11 mouse cellular contexts compared by ENCODE assay signal in genomic region chr9:72969874-72970273, GRCm38 (mm10). TPM values are rescaled to one million over a fixed set of nuclear protein-coding genes. Genes with fewer than 3 reads are reported as not detected.
A peak's percentile ranks its signal among the peaks of the same experiment; 100 is the strongest.
DNase-seq lines count a peak whose midpoint lies in the region; ATAC-seq and TF ChIP-seq lines count a peak whose summit lies in the region.
"Had no signal": no experiment of that assay in that cellular context is flagged by ENCODE, and none has a peak within 500 bp of the region (broad histone marks: within the 10 kb centered on the region; RNA-seq: fewer than 3 reads in every experiment).

No protein-coding gene starts in this region.

- no peaks in the 10 kb centered on the region for H3K27me3 ChIP-seq in kidney, embryonic 14.5 days (ENCODE audit: control insufficient read depth, insufficient read depth, low read length)
- no peaks in the 10 kb centered on the region for H3K27me3 ChIP-seq in splenic B cell, adult 2 months (ENCODE audit: control insufficient read depth, insufficient read depth, low read length, poor library complexity, severe bottlenecking)
- H3K27me3 ChIP-seq: midbrain, embryonic 13.5 days had no signal

- no peak overlapping the region for H3K27ac ChIP-seq in kidney, embryonic 14.5 days (ENCODE audit: low read depth, low read length)
- H3K27ac ChIP-seq in ES-E14 (ENCODE audit: insufficient read depth, low read depth, low read length, poor library complexity, severe bottlenecking): no peak overlapping the region
- H3K27ac ChIP-seq: midbrain, embryonic 13.5 days had no signal

- WGBS in kidney, embryonic 14.5 days: 72% methylated on average over 7 of the region's 7 CpGs

- H3K9me3 ChIP-seq in kidney, embryonic 14.5 days (ENCODE audit: control insufficient read depth, low read length): no peaks in the 10 kb centered on the region
- no peaks in the 10 kb centered on the region for H3K9me3 ChIP-seq in ES-E14 (ENCODE audit: control insufficient read depth, insufficient read depth, low read depth, low read length)
- H3K9me3 ChIP-seq: midbrain, embryonic 13.5 days had no signal

- no peak overlapping the region for H3K4me3 ChIP-seq in kidney, embryonic 14.5 days (ENCODE audit: low read length)
- no peak overlapping the region for H3K4me3 ChIP-seq in ES-E14 (ENCODE audit: insufficient read depth in 1 of 2, low read depth in 1 of 2, low read length in 2 of 2, poor library complexity in 1 of 2, severe bottlenecking in 1 of 2)
- H3K4me3 ChIP-seq: midbrain, embryonic 13.5 days had no signal

- H3K36me3 ChIP-seq in kidney, embryonic 14.5 days (ENCODE audit: control insufficient read depth, insufficient read depth, low read length): no peaks in the 10 kb centered on the region
- H3K36me3 ChIP-seq in ES-E14 (ENCODE audit: control insufficient read depth, insufficient read depth, low read length, poor library complexity, severe bottlenecking): no peaks in the 10 kb centered on the region
- no peaks in the 10 kb centered on the region for H3K36me3 ChIP-seq in splenic B cell, adult 2 months (ENCODE audit: control insufficient read depth, insufficient read depth, low read length, poor library complexity, severe bottlenecking)
- H3K36me3 ChIP-seq: midbrain, embryonic 13.5 days had no signal

- ATAC-seq in kidney, embryonic 14.5 days (ENCODE audit: low FRiP score, low TSS enrichment): peak; percentile 39; the same call in 1 of the 2 replicates
- ATAC-seq in inflammation-experienced regulatory T-cells, adult 6 months: peak; percentile 94
- ATAC-seq: midbrain, embryonic 13.5 days had no signal

- no peak overlapping the region for H3K9ac ChIP-seq in kidney, embryonic 14.5 days (ENCODE audit: low read depth, low read length)
- no peak overlapping the region for H3K9ac ChIP-seq in ES-E14 (ENCODE audit: insufficient read depth, low read depth, low read length, poor library complexity, severe bottlenecking)
- H3K9ac ChIP-seq: midbrain, embryonic 13.5 days had no signal

- in situ Hi-C loops in ES-E14 (cut with MboI; ENCODE audit: low sequenced_read_pairs in 2 of 2, unreplicated experiment in 2 of 2): no loop called here

- DNase-seq in kidney, adult 8-10 months: no peak
- peak; percentile 49 for DNase-seq in ES-E14 (ENCODE audit: low read depth, low spot score)
- peak; percentile 54 for DNase-seq in splenic B cell, adult 2 months (ENCODE audit: low read depth, low spot score)
- no peak for DNase-seq in right cerebral cortex, postnatal 36 days (ENCODE audit: low spot score in 2 of 2)
- DNase-seq in cerebellum, postnatal 36 days: no peak
- DNase-seq in ovary, postnatal 36 days (ENCODE audit: low spot score): no peak
- DNase-seq: gastrocnemius, postnatal 10 days had no signal

- H3K4me2 ChIP-seq in kidney, embryonic 14.5 days (replicated peaks; ENCODE audit: low read depth, low read length): no peak overlapping the region
- H3K4me2 ChIP-seq: midbrain, embryonic 13.5 days had no signal

- no peaks in the 10 kb centered on the region for H3K4me1 ChIP-seq in kidney, embryonic 14.5 days (ENCODE audit: control insufficient read depth, insufficient read depth, low read length)
- H3K4me1 ChIP-seq in ES-E14 (ENCODE audit: control insufficient read depth in 2 of 2, insufficient read depth in 2 of 2, low read length in 2 of 2, poor library complexity in 1 of 2): peaks cover 0 to 2% of the 10 kb centered on the region in 2 experiments; a peak in 1 of 4 replicates
- H3K4me1 ChIP-seq: midbrain, embryonic 13.5 days had no signal

TF ChIP-seq in ES-E14, 5 proteins besides CTCF, POLR2A, EP300 and RAD21:
- TF ChIP-seq MAFK (IDR thresholded peaks at IDR 0.05; ENCODE audit: insufficient read depth, low read depth, low read length) (no peak), HCFC1 (IDR thresholded peaks at IDR 0.05; ENCODE audit: borderline replicate concordance, insufficient read depth, low read length) (no peak), CHD2 (IDR thresholded peaks at IDR 0.05; ENCODE audit: low read depth, low read length) (no peak), ZNF384 (IDR thresholded peaks at IDR 0.05; ENCODE audit: low read depth, low read length) (no peak), ZC3H11A (IDR thresholded peaks at IDR 0.05; ENCODE audit: borderline replicate concordance, low read depth, low read length) (no peak; the same call in 1 of the 2 replicates)

RNA-seq across cellular contexts. Expression of gene Gm44503, which starts 11.2 kb away (rescaled TPM):
- not detected in 2 replicates for polyA plus RNA-seq in kidney, embryonic 14.5 days (2014; fragmentation: Nextera tagmentation; extraction: Ambion mirVana)
- total RNA-seq in ES-E14 (2012; rRNA removed): 0.04 TPM in 1 of 2 replicates, not detected in the other
- not detected for polyA plus RNA-seq in inflammation-experienced regulatory T-cells, adult 6 months (2017; shearing (Covaris generic))
- total RNA-seq: gastrocnemius, postnatal 10 days; left cerebral cortex, postnatal 10 days had no signal
- polyA plus RNA-seq: midbrain, embryonic 13.5 days had no signal

RNA-seq across cellular contexts. Expression of gene Dyx1c1, which starts 11.3 kb away (rescaled TPM):
- polyA plus RNA-seq in kidney, embryonic 14.5 days (2014; fragmentation: Nextera tagmentation; extraction: Ambion mirVana): 1.8 and 2.1 TPM in 2 replicates
- total RNA-seq in ES-E14 (2012; rRNA removed): 1.2 and 1.4 TPM in 2 replicates
- 1 to 10 TPM; 3.8 to 5.0 (median 4.1) TPM for polyA plus RNA-seq in inflammation-experienced regulatory T-cells, adult 6 months (2017; shearing (Covaris generic))

RNA-seq across cellular contexts. Expression of gene Ccpg1os, which starts 15.3 kb away (rescaled TPM):
- 19.3 and 27.5 TPM in 2 replicates for polyA plus RNA-seq in kidney, embryonic 14.5 days (2014; fragmentation: Nextera tagmentation; extraction: Ambion mirVana)
- 5.1 and 7.1 TPM in 2 replicates for total RNA-seq in ES-E14 (2012; rRNA removed)
- 10 to 100 TPM in 1 of 3 experiments, 1 to 10 TPM in 2; 5.6 to 12.9 (median 8.4) TPM for polyA plus RNA-seq in inflammation-experienced regulatory T-cells, adult 6 months (2017; shearing (Covaris generic))

RNA-seq across cellular contexts. Expression of gene Ccpg1, which starts 15.4 kb away (rescaled TPM):
- polyA plus RNA-seq in kidney, embryonic 14.5 days (2014; fragmentation: Nextera tagmentation; extraction: Ambion mirVana): 17.1 and 29.7 TPM in 2 replicates
- 31.3 and 45.2 TPM in 2 replicates for total RNA-seq in ES-E14 (2012; rRNA removed)
- polyA plus RNA-seq in inflammation-experienced regulatory T-cells, adult 6 months (2017; shearing (Covaris generic)): 10 to 100 TPM; 71.4 to 95.7 (median 89.4) TPM

RNA-seq across cellular contexts. Expression of gene Pygo1, which starts 44.4 kb away (rescaled TPM):
- 5.4 and 7.2 TPM in 2 replicates for polyA plus RNA-seq in kidney, embryonic 14.5 days (2014; fragmentation: Nextera tagmentation; extraction: Ambion mirVana)
- total RNA-seq in ES-E14 (2012; rRNA removed): 0.42 and 0.58 TPM in 2 replicates
- not detected for polyA plus RNA-seq in inflammation-experienced regulatory T-cells, adult 6 months (2017; shearing (Covaris generic))

Comparison
In these comparisons a context has a peak if more than half of its experiments do, and no peak if none do; other contexts are left out.
1. DNase-seq: peak in ES-E14 (single experiment) and splenic B cell, adult 2 months (single experiment); none in kidney, adult 8-10 months (0 of 2), right cerebral cortex, postnatal 36 days (0 of 2), cerebellum, postnatal 36 days (0 of 2) and ovary, postnatal 36 days (single experiment).